Mouse (Mus musculus): ENCODE results near the gene Zfp866.

The Zfp866 gene

GRCm38 (mm10) chr8:69715366-69715765, 75.6 kb downstream of the Zfp866 start:
- no peak for DNase-seq

- no peak for DNase-seq
Measured at GRCm38 (mm10) chr8:69713516-69713915, 77.5 kb downstream of the Zfp866 start.
